Mouse (Mus musculus): ENCODE measurements at regions not wholly inside any gene's neighbourhood (a gene's known extent, or its start where the extent isn't known, plus 50 kb on each side); places are given as distances from the start of the nearest gene placed in this dataset.

DNA sequence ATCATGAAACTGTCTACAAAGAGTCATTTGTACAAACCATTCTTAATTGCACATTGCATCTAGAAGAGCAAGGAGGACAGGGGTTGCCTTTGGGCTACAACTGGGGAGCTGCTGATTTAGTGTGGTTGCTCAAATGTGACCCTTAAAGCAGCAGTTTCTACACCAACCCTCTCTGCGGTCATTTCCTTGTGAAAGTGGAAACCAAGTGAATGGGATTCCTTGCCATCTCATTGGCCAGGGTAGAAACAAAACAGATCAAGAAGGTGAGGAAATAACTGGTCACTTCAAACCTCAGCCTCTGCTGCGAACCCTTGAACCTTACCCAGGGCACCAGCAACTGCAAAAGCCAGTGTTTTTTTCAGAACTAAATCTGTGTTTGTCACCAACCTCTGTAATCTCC lies 56.5 kb upstream of the Ptgdr start:
- TF ChIP-seq POLR2A (IDR thresholded peaks at IDR 0.05; ENCODE audit: low read depth, low read length), result no peak
- no peak for TF ChIP-seq CTCF (conservative IDR thresholded peaks at IDR 0.05; ENCODE audit: insufficient read depth, insufficient read length, low read depth, low read length)
